ENCODE assay signal across 9 mouse cellular contexts in the genomic region with DNA sequence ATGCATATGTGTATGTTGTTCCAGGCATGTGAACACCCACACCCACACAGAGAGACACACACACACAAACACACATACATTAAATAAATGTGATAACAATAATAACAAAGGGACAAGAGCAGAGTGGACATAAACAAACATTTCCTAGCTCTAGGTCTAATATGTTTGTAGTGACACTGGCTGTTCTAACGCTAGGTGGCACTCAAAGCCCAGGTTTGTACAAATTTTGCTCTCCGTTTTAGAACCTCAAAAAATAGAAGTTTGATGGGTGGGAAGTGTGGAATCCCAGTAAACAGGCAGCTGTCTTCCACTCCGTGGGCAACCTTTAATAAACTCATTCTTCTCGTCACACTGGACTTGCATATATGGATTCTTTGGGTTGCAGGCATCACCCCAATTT. TPM values are rescaled to one million over a fixed set of nuclear protein-coding genes. Genes with fewer than 3 reads are reported as not detected.
DNase-seq lines count a peak whose midpoint lies in the region; ATAC-seq and TF ChIP-seq lines count a peak whose summit lies in the region.
"Had no signal": no experiment of that assay in that cellular context is flagged by ENCODE, and none has a peak within 500 bp of the region (broad histone marks: within the 10 kb centered on the region; RNA-seq: fewer than 3 reads in every experiment).

No protein-coding gene starts in this region.

- peak; percentile 2 for TF ChIP-seq CTCF in C2C12 (IDR thresholded peaks at IDR 0.05; ENCODE audit: control insufficient read depth, insufficient read depth, insufficient read length)

- H3K9me3 ChIP-seq in hindbrain, embryonic 14.5 days (ENCODE audit: control insufficient read depth, low read length) = no peaks in the 10 kb centered on the region
- no peaks in the 10 kb centered on the region for H3K9me3 ChIP-seq in hindbrain, embryonic 13.5 days

- H3K79me3 ChIP-seq in C2C12 (ENCODE audit: low read depth) = no peaks in the 10 kb centered on the region

- DNase-seq in hindbrain, embryonic 14.5 days (ENCODE audit: low spot score) = peak; percentile 87
- DNase-seq in adipocyte (ENCODE audit: low spot score) = peak; percentile 78
- peak; percentile 78 for DNase-seq in embryo, embryonic 10.5 days (ENCODE audit: low spot score)
- peak; percentile 37 to 84 for DNase-seq in layer of hippocampus, adult 18-20 months (ENCODE audit: low spot score in 2 of 2)
- peak; percentile 57 for DNase-seq in lung, postnatal 25 days (ENCODE audit: low spot score)
- DNase-seq in thymus, postnatal 36 days = peak; percentile 39 to 55

- no peaks in the 10 kb centered on the region for H3K79me2 ChIP-seq in C2C12 (ENCODE audit: control insufficient read depth, insufficient read depth)

- no peak overlapping the region for H3K9ac ChIP-seq in hindbrain, embryonic 14.5 days
- no peak overlapping the region for H3K9ac ChIP-seq in hindbrain, embryonic 13.5 days

- no peak overlapping the region for H3K27ac ChIP-seq in hindbrain, embryonic 14.5 days
- H3K27ac ChIP-seq in hindbrain, embryonic 13.5 days = no peak overlapping the region

- H3K4me2 ChIP-seq in hindbrain, embryonic 14.5 days (replicated peaks) = no peak overlapping the region
- no peak overlapping the region for H3K4me2 ChIP-seq in hindbrain, embryonic 13.5 days

- H3K4me1 ChIP-seq in hindbrain, embryonic 14.5 days (replicated peaks; ENCODE audit: control insufficient read depth, insufficient read depth, low read length) = no peaks in the 10 kb centered on the region
- no peaks in the 10 kb centered on the region for H3K4me1 ChIP-seq in hindbrain, embryonic 13.5 days (replicated peaks)

- H3K4me3 ChIP-seq in hindbrain, embryonic 14.5 days (replicated peaks; ENCODE audit: low read length) = no peak overlapping the region
- no peak overlapping the region for H3K4me3 ChIP-seq in hindbrain, embryonic 13.5 days
- no peak overlapping the region for H3K4me3 ChIP-seq in C2C12 (ENCODE audit: insufficient read depth, poor library complexity, severe bottlenecking)

- WGBS in hindbrain, embryonic 14.5 days = 16% methylated on average over 4 of the region's 4 CpGs
- WGBS in hindbrain, embryonic 13.5 days = 12% methylated on average over 4 of the region's 4 CpGs

- H3K36me3 ChIP-seq in hindbrain, embryonic 14.5 days (replicated peaks; ENCODE audit: control insufficient read depth, insufficient read depth) = no peaks in the 10 kb centered on the region
- H3K36me3 ChIP-seq in hindbrain, embryonic 13.5 days = no peaks in the 10 kb centered on the region
- H3K36me3 ChIP-seq in C2C12 (ENCODE audit: control insufficient read depth, insufficient read depth) = no peaks in the 10 kb centered on the region

- no peaks in the 10 kb centered on the region for H3K27me3 ChIP-seq in hindbrain, embryonic 14.5 days (ENCODE audit: control insufficient read depth, insufficient read depth, low read length)
- no peaks in the 10 kb centered on the region for H3K27me3 ChIP-seq in hindbrain, embryonic 13.5 days
- peaks cover 14% of the 10 kb centered on the region for H3K27me3 ChIP-seq in C2C12 (ENCODE audit: control insufficient read depth, insufficient read depth, insufficient read length)

- no peak overlapping the region for H3ac ChIP-seq in C2C12 (ENCODE audit: control insufficient read depth, insufficient read length, low read depth)

- ATAC-seq in hindbrain, embryonic 14.5 days (ENCODE audit: low FRiP score) = no peak
- no peak for ATAC-seq in hindbrain, embryonic 13.5 days (ENCODE audit: low FRiP score)

TF ChIP-seq in C2C12, 6 proteins besides CTCF, POLR2A, EP300 and RAD21:
- TF ChIP-seq MYOD1 (IDR thresholded peaks at IDR 0.05; ENCODE audit: control insufficient read depth, insufficient read length, low read depth) (no peak), MAX (IDR thresholded peaks at IDR 0.05) (no peak), CEBPB (IDR thresholded peaks at IDR 0.05; ENCODE audit: low read depth) (no peak)

RNA-seq across cellular contexts. Expression of a gene that starts 9.4 kb away (rescaled TPM):
- not detected in 2 replicates for polyA plus RNA-seq in hindbrain, embryonic 14.5 days (2014; fragmentation: Nextera tagmentation; extraction: Ambion mirVana)
- polyA plus RNA-seq in hindbrain, embryonic 13.5 days (2015; fragmentation: Nextera tagmentation; extraction: Ambion mirVana) = not detected in 2 replicates
- not detected for polyA plus RNA-seq in C2C12 (2012; fragmentation: generic; extraction: Trizol)
- total RNA-seq in layer of hippocampus, adult 18-20 months (2021) = not detected
- total RNA-seq: left cerebral cortex, adult 8-10 months had no signal

RNA-seq across cellular contexts. Expression of a gene that starts 17.5 kb away (rescaled TPM):
- 38.0 and 39.7 TPM in 2 replicates for polyA plus RNA-seq in hindbrain, embryonic 14.5 days (2014; fragmentation: Nextera tagmentation; extraction: Ambion mirVana)
- 24.9 and 25.2 TPM in 2 replicates for polyA plus RNA-seq in hindbrain, embryonic 13.5 days (2015; fragmentation: Nextera tagmentation; extraction: Ambion mirVana)
- polyA plus RNA-seq in C2C12 (2012; fragmentation: generic; extraction: Trizol) = 15.0 TPM
- total RNA-seq in layer of hippocampus, adult 18-20 months (2021) = 10 to 100 TPM; 33.5 to 41.2 TPM

RNA-seq across cellular contexts. Expression of a gene that starts 59.8 kb away (rescaled TPM):
- polyA plus RNA-seq in hindbrain, embryonic 14.5 days (2014; fragmentation: Nextera tagmentation; extraction: Ambion mirVana) = 62.3 and 63.8 TPM in 2 replicates
- 65.0 and 70.7 TPM in 2 replicates for polyA plus RNA-seq in hindbrain, embryonic 13.5 days (2015; fragmentation: Nextera tagmentation; extraction: Ambion mirVana)
- polyA plus RNA-seq in C2C12 (2012; fragmentation: generic; extraction: Trizol) = 43.2 TPM
- total RNA-seq in layer of hippocampus, adult 18-20 months (2021) = 10 to 100 TPM; 95.8 to 97.8 TPM

RNA-seq across cellular contexts. Expression of a gene that starts 59.9 kb away (rescaled TPM):
- 57.5 and 62.2 TPM in 2 replicates for polyA plus RNA-seq in hindbrain, embryonic 14.5 days (2014; fragmentation: Nextera tagmentation; extraction: Ambion mirVana)
- polyA plus RNA-seq in hindbrain, embryonic 13.5 days (2015; fragmentation: Nextera tagmentation; extraction: Ambion mirVana) = 76.1 and 84.3 TPM in 2 replicates
- polyA plus RNA-seq in C2C12 (2012; fragmentation: generic; extraction: Trizol) = 65.9 TPM
- total RNA-seq in layer of hippocampus, adult 18-20 months (2021) = 10 to 100 TPM; 70.6 to 71.9 TPM
